Mouse (Mus musculus) G1E (cell line): ENCODE results near the gene 1700093K21Rik.

ENCODE experiments used
- CTCF ChIP-seq: IDR thresholded peaks from 2 replicates; pipeline ENCODE4 v1.5.1; 2012; ENCODE audit warnings: low read depth, low read length, inconsistent platforms, mixed read lengths
- POLR2AphosphoS5 ChIP-seq: IDR thresholded peaks from 2 replicates; pipeline ENCODE4 v1.6.1; 2012; ENCODE audit warnings: low read depth, low read length, inconsistent platforms; ENCODE audit not compliant: insufficient replicate concordance

GRCm38 (mm10) chr11:23497718-23498509 lies 23.0 kb downstream of the 1700093K21Rik start, which contains the start of gene Ahsa2:
- TF ChIP-seq CTCF = no peak
- no peak for TF ChIP-seq POLR2AphosphoS5
